Mouse (Mus musculus): ENCODE data around the gene Etl4.
"Not testable (repeated sequence)": the region's sequence is repeated elsewhere in the genome, so short reads cannot be mapped to it uniquely, and the experiment has no call there.

Gene Etl4

DNA sequence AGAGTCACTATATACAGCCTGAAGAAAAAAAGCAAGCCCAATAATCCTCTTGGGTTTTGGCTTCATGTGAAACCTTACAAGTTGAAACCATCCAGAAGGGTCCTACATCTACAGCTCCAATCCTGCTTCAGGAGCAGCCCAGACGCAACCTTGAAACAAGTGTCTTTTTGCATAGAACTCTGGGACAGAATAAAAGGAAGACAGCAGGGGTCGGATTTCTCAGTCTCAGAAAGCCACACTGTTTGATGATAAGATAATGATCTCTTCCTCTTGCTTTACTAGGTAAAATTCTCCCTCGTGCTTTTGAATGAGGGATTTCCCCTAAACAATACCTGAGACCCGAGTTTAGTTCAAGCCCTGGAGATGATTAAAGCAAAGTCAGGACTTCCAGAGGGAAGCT, 385.0 kb downstream of the Etl4 start:
- no peak for DNase-seq (ENCODE audit: low spot score in 2 of 2)

DNA sequence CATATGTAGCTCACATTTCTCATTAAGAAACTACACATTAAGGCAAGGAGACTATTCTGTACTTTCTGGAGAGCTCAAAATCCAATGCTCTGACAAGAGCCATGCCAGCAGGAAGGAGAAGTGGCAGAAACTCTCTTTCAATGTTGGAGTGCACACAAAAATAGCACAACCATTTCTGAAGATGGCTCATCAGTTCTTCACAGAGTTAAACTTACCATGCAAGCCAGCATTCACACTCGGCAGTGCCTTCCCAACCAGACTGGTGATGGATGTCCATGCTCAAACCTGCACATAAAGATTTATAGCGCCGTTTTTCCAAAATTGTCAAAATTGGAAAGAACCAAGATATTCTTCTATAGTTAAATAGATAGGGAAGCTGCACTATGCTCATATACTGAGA, 392.9 kb downstream of the Etl4 start:
- DNase-seq (ENCODE audit: low spot score in 2 of 2), result no peak

DNA sequence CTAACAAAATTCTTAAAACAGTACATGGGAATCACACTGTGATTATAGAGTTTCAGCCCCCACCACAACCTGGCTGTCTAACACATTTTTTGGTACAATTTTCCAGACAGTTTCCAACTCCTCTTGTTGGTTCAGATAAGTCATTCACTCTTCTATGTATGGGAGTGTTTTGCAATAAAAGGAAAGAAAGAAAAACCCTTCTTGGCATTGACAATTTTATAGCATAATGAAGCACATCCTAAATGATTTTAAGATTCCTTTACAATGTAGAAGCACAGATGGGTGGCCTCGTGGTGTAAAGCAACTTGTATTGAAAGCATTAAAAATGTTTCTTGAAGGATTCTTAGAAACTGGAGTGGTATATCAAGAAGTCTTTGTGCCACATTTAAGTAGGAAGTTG, 415.4 kb downstream of the Etl4 start:
- no peak for DNase-seq (ENCODE audit: low spot score in 2 of 2)

DNA sequence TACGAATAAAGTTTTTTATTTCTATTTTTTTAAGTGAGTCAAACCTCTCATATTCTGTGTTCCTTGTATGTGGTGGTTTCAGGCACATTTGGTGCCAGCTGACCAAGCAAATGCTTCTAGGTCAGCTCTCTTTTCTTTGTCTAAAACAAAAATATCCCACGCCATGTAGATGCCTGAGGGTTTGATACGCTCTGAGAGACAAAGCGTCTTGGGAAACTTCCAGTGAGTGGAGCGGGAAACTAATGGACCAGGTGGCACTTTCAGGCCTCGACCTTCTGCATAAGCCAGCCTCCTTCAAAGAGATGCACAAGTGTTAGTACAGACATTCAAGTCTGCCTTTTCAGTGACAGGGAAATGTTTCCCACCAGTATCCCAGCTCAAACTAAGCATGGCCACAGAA, 426.6 kb downstream of the Etl4 start:
- DNase-seq (ENCODE audit: low spot score in 2 of 2), result no peak

DNA sequence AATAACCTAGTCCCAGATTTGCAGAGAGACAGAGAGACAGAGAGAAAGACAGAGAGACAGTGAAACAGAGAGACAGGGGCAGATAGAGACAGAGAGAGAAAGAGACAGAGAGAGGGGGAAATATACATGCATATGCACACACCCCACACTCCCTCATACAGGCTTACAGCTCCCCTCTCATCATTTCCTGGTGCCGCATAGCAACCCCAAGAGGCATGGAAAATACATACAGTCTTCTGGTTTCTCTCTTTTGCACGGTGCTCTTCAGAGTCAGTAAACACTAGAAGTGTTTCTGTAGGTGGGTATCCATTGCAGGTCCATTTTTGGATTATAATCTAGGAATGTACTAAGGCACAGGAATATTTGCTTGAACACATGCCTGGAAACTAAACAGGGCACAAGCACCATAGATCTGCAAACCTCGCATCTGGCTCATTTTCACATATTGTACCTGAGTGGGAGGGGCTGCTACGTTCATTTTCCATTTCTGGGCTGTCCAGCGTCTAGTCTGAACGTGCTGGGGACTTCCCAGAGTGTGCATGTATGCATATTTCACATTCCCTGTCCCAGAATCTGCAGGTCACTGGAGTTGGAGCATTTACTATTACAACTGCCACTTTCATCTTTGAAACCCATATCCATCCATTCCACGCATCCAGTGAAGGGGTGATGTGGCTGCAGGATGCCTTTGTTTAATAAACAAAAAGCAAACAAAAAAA, 429.6 kb downstream of the Etl4 start:
- no peak for DNase-seq (ENCODE audit: low spot score in 2 of 2)

DNA sequence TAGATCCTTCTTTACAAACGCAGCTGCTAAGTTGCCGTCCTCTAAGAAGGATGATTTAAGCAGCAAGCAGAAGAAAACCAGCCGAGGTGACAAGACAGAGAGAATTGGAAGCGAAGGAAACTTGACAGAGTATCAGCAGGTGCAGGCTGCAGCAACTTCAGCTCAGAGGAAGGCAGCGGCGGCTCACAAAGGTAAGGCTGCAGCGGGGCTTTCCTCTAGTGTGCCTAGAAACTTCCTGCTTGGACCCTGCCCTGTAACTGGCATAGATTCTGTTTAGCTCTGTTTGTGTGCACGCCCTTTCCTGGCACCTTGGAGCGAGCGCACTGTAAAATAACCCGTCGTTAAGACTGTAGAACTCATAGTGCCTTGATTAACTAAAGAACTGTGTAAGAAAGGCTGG, 430.3 kb downstream of the Etl4 start:
- no peak for DNase-seq (ENCODE audit: low spot score in 2 of 2)

DNA sequence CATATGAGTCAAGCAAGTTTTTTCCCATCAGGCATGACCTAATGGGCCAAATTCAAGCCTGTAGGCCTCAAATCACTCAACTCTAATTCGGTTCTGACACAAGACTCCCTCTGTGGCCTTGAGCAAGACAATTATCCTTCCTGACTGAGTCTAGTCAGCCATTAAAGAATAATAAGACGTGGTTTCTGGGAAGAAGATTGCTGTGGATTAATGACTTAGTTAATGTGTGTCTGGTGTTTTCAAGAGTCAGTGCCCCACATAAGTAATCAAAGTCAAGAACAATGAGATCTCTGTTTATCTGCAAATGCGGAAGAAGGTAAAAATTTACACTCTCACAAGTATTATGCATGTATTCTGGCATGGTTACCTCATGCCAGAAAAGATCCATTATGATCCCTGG, 437.3 kb downstream of the Etl4 start:
- DNase-seq (ENCODE audit: low spot score in 2 of 2), result no peak

DNA sequence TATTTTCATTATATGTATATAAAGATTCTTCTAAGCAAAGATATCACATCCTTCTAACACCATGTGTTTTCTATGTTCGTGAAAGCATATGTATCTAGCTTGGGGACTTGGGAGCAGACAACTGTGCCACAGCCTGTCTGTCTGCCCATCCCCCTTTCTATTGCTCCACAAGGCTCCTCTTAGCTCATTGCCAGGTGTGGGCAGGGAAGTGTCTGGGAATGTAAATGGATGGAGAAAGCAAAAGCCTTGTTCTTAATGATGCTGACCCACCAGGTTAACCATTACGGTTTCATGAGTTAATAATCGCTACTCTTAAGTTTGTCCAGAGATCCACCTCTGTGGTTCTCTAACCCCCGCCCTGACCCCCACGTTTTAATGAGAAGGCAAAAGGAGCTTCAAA, 439.7 kb downstream of the Etl4 start:
- DNase-seq (ENCODE audit: low spot score in 2 of 2), result no peak

DNA sequence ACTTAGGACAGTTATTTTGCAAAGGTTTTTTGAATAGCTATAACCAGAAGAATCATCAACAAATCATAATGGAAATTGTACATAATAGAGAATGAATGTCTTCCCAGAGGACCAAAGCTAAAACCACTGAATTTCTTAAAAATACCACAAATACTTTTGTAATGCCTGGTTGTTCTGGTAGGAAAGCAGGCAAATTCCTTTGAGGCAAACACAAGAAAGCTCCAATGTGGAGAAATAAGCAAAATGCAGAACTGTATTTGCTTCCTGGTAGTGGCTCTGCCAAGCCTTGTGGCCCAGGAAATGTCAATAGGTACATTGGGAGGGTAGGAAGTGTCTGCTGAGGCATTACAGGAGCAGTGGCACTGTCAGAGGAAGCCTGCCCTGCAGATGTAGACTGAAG, 443.2 kb downstream of the Etl4 start:
- DNase-seq (ENCODE audit: low spot score in 2 of 2), result no peak

DNA sequence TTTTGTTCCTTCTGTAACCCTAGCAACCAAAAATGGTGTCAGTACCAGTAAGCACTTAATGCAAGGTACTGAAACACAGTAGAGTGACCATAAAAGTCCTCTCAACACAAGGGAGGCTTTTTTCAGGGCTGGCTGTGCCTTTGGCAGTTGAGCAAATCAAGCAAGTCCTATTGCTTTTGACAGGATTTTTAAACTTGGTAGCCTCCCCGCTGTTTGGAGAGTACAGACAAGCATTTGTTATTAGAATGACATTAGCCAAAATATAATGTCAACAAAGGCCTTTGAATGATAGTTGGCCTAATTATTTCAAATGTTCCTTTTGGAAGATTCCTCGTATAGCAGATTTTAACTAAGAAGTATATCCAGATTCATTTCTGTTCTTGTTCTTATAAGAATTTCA, 467.4 kb downstream of the Etl4 start:
- no peak for DNase-seq (ENCODE audit: low spot score in 2 of 2)

DNA sequence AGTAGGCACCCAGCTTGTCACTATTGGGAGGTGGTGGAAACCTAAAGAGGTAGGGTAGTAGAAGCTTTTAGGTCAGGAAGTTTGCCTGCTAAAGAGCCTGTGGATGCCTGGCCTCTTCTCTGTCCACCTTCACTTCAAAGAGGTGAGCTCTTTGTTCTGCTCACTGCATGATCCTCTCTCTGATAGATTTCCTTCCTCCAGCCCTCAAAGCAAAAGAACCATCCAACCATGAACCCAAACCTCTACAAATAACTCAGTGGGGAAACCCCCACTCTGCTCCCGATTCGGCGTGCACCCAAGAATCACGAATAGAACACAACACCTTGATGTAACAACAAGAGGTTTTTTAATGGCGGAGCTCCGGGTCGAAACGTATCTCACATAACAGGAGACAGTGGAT, 471.3 kb downstream of the Etl4 start:
- DNase-seq (ENCODE audit: low spot score in 2 of 2), result not testable (repeated sequence)

DNA sequence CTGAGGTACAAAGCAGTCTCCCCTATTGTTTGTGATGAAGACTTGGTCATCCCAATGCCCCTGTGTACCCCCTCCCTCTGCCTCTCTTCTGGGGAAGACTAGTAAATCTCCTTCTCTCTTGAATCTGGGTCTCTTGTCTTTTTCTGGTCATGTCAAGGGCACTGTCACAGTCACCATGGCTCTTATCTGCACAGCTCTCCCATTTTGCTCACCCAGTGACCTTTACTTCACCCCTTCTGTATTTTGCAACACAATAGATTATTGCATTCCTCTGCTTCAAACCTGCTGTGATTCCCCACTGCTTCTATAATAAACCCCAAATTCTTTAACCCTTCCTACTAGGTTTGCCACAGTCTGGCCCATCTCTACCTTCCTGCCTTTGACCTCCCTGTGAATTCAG, 484.5 kb downstream of the Etl4 start:
- DNase-seq (ENCODE audit: low spot score in 2 of 2), result no peak

DNA sequence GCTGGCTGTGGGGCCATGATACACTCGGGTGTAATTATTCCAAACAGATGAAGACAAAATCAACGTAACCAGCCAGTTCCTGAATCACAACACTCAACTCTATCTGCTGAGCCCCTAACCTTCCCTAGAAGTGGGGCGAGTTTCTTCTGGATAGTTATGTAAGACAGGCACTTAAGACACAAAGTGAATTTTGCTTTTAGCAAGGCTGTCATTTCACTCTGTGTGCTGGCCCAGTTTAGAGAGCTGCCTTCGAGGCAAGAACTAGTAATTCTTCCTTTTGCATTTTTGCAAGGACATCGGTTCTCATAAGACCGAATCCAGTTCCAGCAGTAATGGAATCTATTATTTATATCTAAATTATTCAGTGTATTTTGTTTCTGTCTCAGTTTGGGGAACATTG, 487.4 kb downstream of the Etl4 start:
- DNase-seq (ENCODE audit: low spot score in 2 of 2), result no peak

DNA sequence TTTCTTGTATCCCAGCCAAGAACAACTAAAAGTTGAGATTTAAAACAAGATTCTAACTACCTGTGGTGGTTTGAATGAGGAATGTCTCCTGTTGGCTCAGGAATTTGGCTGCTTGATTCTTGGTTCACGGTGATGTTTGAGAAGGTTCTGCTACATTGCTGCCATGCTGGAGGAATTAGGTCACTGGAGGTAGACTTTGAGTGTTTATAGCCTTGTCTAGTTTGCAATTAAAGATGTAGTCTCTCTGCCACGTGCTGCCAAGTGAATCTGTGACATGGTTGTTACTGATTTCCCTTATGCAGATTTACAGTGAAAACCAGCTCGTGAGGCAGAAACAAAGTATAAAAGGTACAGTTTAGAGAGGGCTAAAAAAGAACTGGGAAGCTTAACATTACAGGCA, 491.0 kb downstream of the Etl4 start:
- no peak for DNase-seq (ENCODE audit: low spot score in 2 of 2)

DNA sequence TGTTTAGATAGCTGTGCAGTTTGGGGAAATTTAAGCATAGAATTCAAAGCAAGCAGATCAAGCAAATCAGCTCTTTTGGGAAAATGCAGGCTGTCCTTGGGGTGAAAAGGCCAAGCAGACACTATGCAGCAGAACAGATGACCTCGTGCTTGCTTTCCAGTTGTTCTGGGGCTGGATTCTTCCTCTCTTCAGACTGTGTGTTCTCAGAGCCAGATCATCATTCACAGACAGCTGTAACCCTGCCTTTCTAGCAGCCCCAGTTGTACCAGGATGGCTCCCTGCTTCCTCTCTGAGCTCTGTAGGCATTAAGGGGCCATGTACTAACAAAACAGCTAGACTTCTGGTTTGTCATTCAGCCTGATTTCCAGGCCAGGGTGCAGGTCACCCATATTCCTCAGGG, 494.8 kb downstream of the Etl4 start:
- no peak for DNase-seq (ENCODE audit: low spot score in 2 of 2)

DNA sequence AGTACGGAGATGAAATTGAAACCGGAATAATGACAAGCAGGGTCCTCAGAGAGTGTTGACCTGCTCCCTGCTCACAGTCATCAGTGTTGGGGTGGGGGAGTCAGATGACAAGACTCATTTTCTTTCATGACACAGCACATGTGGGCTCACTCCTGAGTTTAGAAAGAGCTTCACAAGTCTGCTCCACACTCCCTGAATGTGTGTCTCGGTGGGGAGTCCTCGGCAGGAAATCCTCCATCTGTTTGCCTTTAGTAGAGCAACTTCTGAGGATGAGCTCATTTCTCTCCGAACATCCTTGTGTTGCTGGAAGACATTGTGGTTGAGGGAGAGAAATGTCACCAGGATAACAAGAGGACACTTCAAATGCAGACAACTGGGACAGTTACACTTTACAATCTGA, 497.5 kb downstream of the Etl4 start:
- DNase-seq (ENCODE audit: low spot score in 2 of 2), result no peak

DNA sequence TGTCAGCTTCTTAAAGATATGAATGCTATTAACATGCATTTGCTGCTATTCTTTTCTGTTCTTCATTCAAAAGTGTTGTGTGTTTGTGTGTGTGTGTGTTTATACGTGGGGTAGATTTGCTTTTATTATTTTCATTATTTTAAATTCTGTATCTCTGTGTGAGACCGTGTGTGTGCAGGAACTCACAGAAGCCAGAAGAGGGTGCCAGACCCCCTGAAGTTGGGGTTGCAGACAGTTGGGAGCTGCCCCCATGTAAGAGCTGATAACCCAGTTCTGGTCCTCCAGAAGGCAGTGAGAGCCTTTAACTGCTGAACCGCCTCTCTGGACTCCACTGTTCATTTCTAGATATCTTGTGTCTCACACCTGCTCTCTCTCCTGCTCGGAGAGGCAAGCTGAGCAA, 505.3 kb downstream of the Etl4 start:
- DNase-seq (ENCODE audit: low spot score in 2 of 2), result no peak

DNA sequence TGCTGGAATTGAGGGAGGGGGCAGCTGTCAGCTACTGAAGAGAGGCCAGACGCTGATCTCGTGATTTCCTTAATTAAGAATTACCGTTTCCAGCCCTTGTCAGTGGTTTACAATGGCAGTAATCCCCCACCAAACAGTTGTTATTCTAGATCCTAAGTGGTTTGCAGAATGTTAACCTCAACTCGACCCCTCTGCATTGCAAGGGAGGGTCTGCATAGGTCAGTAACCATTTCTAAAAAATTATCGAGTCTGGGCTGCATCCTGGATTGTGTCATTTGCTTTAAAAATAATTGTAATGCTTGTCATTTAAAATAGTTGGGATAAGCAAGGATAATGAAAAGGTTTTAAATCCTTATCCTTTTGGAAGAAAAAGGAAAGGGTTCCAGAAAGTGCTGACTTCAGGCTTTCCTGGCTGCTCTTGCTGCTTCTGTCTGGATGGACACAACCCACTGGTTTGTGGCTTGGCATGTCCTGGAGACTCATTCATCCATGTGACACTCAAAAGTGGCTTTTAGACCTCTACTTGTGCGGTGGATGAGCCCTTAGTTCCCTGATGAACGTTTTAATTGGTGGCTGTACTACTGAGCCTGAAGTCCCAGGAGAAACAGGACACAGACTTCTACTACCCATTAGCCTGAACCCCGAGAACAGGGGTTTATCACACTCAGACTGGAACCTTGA, 507.5 kb downstream of the Etl4 start:
- DNase-seq (ENCODE audit: low spot score in 2 of 2), result no peak

DNA sequence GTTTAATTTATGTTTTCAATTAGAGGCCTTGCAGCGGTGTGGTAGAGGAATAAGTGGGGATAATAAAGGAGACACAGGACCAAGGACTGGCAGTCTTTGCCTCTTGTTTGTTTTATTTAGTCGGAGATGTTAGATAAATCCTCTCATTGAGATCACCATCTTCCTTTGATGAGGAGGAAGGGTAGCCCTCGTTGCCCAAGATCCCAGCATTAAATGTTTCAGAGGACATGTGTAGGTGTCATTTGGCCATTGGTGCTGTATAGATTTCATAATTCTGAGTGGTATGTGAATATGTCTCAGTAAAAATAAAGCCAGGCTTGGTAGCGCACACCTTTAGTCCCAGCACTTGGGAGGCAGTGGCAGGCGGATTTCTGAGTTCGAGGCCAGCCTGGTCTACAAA, 508.4 kb downstream of the Etl4 start:
- DNase-seq (ENCODE audit: low spot score in 2 of 2), result no peak

DNA sequence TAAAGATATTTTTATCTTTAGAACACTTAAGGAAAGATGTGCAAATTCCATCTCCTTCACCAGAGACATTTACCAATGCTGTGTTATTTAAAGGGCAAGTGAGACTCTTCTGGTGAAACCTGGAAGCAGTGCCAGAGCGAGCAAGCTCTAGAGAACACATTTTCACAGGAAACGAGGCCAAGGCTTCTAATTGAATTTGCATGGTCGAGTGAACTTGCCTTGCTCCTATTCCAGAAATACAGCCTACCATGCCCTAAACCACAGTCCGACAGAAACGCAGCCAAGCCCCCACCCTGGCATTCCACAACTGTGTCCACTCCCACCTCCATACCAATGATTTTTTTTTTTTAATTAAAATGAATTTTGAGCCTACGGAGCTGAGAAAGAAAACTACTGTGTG, 510.4 kb downstream of the Etl4 start:
- no peak for DNase-seq (ENCODE audit: low spot score in 2 of 2)

DNA sequence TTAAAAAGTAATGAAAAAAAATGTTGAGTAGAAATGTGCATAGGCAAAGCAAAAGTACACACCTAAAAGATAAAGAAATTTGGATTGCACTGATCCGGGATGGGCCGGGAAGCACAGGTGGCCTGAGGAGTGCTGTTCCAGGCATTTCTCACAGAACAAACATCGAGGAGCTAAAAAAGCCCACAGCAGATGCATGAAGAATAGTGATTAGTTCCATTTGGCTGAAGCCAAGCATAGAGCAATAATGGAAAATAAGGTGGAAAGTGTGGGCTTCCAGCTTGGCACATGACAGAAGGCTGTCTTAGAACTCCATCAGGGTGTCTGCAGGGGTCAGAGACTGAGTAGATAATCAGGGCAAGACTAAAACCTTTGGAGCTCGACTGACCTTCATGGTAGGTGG, 512.7 kb downstream of the Etl4 start:
- DNase-seq (ENCODE audit: low spot score in 2 of 2), result no peak

DNA sequence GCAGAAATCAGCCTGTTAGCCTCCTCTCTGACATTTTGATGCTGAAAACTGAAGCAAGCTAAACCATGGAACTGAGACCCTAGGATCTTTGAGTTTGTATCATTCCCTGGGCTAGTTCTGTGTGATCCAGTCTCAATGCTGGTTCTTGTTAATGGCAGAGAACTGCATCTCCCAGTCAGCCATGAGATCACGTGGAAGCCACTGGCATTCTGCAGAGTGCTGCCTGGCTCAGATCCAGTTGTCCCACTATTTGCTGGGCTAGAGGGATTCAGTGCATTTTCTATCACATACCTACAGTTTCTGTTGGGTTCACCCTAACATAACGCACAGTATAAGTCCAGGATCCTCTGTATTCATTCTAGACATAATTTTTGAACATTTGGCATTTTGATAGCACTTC, 524.1 kb downstream of the Etl4 start:
- no peak for DNase-seq (ENCODE audit: low spot score in 2 of 2)

DNA sequence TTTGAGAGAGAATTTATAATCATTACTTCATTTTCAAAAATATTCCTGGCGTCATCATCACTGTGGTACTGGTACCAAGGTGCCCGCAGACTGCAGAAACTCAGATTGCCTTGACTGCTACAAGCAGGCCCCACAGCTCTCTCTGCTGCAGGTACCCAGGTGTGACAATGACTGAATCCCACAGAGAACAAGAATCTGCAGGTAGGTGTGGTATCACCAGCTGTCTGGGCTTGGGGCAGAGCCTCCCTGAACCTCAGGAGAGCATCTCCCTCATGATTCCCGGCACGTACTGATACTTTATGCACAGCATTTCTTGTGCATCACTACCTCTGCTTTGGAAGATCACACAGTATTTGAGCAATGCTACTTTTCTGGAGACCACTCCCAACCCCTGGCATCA, 526.0 kb downstream of the Etl4 start:
- DNase-seq (ENCODE audit: low spot score in 2 of 2), result no peak

DNA sequence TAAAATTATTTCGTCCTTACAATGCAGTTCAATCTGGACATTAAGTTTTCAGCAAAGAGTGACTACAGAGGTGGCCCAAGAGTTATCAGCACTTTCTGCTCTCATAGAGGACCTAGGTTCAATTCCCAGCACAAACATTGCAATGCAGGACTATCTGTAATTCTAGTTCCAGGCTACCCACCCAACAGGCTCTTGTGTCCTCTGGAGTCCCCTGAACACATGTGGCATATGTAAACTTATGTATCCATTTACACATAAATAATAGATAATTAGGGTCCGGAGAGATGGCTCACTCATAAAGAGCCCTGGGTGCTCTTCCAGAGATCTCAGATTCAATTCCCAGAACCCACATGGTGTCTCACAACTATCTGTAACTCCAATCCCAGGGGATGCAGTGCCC, 533.2 kb downstream of the Etl4 start:
- DNase-seq (ENCODE audit: low spot score in 2 of 2), result no peak
